Mouse (Mus musculus): Measurements from ENCODE around the gene Dhrs2.
A peak's percentile ranks its signal among the peaks of the same experiment; 100 is the strongest.

Gene Dhrs2

DNA sequence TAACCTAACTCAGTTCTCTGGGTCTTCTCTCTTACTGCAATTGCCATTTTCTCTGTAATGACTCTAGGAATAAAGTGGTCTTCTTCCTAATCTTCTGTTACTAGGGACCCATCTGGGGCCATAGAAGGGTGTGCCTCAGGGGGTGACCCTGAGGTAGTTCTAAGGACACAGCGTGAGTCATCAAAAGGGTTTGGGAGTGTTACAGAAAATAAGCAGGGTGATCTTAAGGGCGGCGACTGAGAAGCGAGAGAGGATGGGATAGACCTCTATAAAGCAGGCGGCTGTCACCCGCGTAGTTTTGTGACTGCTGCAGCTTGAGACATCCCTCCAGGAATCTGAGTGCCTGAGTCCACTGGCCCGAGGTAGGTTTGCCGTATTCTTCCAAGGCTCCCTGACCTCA lies at the start of gene Dhrs2:
TSS of gene Dhrs2 (plus strand) at position 301 of the 400 bp plus-strand sequence.
- DNase-seq (ENCODE audit: low spot score in 2 of 2), result no peak

DNA sequence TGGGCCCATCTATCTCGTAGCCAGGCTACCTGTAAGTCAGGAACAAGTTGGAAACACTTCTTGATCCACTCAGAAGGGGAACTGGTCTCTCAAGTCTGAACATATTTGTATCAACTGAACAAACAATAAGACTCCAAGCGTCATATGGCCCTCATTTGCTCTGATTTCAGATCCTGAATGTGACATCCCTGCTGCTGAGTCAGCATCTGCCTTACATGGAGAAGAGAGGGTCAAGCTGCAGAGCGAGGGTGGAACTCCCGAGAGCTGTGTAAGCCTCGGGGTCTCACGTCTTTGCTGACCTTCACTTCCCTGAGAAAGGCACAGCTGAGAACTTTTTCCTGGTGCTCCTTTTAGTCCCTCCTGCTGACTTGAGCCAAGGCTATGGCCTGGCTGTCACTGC lies 47.6 kb upstream of the Dhrs2 start:
- DNase-seq (ENCODE audit: low spot score in 2 of 2), result no peak

DNA sequence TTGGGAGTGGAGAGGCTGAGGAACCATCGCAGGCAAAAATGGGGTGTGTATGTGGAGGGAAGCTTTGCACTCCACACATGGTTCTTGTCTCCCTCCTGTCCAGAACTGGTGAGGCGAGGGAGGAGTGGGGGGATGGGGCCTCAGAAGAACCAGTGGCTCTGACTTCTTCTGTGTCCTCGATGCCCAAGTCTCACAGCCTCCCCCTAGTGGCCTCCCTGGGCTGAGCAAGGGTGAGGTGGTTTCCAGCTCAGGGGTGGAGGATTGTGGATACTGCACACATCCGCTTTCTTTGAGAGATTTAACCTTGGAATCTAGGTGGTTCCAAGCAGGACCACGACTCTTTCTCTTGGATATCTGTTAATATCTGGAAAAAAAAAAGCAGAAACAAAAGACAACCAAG lies 44.5 kb upstream of the Dhrs2 start:
- no peak for DNase-seq (ENCODE audit: low spot score in 2 of 2)

DNA sequence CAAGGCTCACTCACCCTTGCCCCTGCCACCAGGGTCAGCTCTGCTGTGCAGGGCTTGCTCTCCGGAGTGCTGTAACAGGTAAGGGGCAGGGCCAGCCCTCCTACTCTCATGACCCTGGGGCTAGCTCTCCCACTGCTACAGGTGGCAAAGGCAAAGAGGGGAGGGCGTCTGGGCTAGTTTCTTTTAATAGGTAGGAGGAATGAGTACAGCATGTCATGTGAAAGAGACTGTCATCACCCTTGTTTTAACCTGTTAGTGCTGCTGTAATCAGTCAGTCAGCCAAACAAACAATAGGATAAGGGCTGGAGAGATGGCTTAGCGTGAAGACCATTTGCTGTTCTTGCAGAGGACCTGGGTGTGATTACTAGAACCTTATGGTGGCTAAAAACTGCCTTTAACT lies 40.9 kb upstream of the Dhrs2 start:
- DNase-seq (ENCODE audit: low spot score in 2 of 2), result no peak

DNA sequence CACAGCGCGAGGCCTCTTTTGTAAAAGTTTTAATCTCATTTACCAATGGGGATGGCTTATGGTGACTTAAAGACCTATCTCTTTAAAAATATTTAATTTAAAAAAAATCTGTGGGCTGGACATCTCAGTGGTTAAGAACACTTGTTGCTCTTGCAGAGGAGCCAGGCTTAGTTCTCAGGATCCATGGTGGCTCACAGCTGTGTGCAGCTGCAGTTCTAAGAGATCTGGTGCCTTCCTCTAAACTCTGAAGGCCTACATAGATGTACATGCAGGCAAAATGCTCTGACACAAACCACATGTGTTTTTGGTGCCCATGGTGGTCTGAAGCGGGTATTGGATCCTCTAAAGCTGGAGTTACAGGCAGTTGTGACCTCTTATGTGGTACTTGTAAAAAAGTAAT lies 38.6 kb upstream of the Dhrs2 start:
- no peak for DNase-seq (ENCODE audit: low spot score in 2 of 2)

DNA sequence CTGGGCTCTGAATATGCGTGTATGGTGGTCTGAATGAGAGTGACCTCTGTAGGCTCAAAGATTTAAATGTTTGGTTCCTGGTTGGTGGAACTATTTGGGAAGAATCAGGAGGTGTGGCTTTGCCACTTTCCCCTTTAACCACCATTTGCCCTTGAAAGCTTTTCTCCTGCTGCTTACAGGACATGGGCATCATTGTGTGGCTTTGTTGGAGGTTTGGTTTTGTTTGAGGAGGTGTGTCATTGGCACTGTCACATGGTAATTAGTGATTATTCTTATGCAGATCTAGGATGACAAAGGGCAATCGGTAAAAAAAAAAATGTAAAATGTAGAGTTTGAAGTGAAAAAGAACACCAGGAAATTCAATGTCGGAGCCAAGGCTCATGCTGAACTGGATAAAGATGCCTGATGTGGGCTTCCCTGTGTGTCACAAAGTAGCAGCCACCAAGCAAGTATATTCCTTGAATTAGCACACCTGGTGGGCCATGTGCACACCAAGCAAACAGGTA lies 37.1 kb upstream of the Dhrs2 start:
- no peak for DNase-seq (ENCODE audit: low spot score in 2 of 2)

DNA sequence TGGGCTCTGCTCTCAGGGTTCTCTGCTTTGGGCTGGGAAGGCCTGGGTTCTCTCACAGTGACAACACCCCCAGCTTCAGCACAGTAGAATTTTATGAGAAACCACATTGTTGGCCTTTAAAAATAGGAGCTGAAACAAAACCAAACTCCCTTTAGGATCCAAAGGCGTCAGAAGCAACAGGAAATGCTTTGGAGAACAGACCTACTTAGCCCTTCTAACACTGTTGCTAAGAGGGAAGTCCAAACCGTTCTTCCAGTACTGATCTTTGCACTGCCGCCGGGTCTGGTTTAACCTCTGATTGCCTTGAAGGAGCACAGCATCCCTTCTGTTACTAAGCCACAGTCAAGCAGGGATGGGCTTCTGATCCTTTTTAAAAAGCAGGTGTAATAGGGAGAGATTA lies 33.3 kb upstream of the Dhrs2 start:
- DNase-seq (ENCODE audit: low spot score in 2 of 2), result no peak

DNA sequence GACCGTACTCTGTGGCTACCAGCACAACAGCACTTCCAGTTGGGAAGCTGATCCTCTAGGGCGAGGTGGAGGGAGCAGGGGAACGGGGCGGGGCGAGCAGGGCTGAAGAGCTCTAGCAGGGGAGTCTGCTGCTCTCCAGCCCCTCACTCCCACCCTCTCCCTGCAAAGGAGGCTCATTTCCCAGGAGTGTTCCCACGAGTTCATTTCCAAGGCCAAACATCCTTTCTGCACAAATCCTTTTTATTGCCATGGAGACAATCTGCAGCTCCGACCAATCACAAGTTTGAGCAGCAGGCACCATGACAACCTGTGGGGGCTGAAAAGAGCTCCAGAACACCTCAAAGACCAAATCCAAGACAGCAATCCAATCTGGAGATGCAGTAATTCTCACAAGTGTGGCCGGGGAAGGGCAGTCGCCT lies 32.4 kb upstream of the Dhrs2 start:
- DNase-seq (ENCODE audit: low spot score in 2 of 2), result no peak

DNA sequence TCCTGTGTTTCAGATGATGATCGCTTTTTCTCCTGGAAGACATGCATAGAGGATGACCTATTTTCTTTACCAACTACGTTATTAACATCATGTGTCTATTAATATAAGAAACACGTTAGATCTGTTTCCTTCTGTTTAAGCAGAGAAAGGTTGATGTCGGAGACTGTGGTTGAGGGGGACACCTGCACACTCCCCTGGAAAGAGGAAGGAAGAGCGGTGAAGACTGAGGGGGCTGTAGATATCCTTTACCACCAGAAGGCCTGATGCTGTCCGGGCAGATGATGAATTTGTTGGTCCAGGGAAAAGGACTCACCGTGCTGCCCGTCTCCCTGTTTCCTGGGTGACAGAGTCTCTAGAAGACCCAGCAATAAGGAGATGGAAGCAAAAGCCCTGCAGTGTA lies 28.5 kb upstream of the Dhrs2 start:
- no peak for DNase-seq (ENCODE audit: low spot score in 2 of 2)

DNA sequence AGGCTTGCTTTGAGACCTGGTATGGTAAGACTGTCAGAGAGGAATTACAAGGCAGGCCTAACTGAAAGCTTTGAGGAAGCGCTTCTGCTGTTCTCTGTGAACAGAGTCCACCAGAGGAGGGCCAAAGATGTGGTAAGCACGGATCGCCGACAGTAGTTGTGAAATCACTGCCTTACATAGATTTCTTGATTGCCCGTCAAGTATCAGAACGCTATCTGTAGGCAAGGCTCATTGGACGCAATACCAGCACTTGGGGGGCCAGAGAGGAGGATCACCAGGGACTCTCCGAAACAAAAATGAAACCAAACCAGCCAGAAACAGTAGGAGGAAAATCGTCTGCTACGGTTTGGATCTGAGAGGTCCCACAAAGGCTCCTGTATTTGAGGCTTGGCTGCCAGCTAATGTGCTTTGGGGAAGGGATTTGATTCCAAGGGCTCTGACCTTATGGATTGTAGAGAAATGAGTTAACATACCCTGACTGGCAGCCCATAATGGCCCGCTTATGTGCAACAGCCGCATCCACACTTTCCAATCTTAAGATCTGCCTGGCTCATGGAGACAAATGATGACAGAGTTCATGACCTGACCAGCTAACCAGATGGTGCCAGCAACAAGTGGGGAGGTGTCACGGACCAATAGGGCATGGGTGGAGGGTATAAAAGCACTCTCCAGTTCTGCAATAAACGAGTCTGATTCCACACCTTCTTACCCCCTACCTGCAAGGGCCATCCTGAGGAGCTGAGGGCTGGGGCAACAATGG lies 27.8 kb upstream of the Dhrs2 start:
- DNase-seq (ENCODE audit: low spot score in 2 of 2), result peak; percentile 21 to 23

DNA sequence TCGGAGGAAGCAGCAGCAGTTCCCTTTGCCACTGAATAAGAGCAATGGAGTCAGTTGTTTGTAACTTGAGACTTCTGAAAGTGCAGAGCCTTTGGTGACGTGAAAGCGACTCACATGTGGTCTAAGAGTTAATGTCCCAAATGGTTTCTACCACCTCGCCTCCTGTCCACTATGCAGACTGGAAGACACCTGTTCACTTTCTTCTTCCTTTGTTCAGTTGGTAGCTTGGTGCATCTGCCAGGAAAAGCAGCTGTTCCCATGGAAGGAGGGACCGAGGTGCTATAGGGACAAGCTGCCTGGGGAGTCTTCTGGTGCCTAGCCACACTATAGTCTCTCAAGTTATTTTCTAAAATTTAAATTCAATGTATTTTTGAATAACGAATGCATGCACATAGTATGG lies 27.0 kb upstream of the Dhrs2 start:
- no peak for DNase-seq (ENCODE audit: low spot score in 2 of 2)

DNA sequence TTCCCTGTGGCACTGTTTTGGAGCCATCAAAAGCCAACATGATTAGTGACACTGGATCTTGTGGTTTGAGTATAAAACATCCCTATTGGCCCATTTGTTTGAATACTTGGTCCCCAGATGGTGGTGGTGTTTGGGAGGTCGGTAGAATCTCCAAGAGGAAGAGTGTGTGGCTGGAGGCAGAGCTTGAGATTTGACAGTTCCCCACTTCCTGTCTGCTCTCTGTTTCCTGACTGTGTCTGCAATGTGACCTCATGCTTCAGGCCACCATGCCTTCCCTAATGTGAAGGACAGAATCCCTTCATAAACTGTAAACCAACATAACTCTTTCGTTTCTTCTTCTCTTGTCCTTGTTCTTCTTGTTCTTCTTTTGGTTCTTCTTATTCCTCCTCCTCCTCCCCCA lies 24.7 kb upstream of the Dhrs2 start:
- DNase-seq (ENCODE audit: low spot score in 2 of 2), result no peak

DNA sequence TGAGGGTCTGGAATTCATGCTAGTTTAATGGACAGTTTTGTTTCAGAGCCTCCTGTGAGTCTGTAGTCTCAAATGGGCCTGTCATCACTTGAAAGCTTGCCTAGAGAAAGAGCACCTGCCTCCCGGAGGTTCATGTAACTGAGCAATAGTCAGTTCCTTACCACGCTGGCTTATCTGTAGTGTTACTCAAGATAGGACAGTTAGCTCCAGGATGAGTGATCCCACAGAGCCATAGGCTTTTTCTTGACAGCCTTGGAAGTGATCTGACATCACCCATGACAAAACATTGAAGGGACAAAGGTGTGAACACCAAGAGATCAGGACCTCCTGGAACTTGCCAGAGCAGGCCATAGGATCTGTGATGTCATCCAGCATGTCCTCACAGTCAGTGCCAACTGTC lies 23.6 kb upstream of the Dhrs2 start:
- DNase-seq (ENCODE audit: low spot score in 2 of 2), result no peak

DNA sequence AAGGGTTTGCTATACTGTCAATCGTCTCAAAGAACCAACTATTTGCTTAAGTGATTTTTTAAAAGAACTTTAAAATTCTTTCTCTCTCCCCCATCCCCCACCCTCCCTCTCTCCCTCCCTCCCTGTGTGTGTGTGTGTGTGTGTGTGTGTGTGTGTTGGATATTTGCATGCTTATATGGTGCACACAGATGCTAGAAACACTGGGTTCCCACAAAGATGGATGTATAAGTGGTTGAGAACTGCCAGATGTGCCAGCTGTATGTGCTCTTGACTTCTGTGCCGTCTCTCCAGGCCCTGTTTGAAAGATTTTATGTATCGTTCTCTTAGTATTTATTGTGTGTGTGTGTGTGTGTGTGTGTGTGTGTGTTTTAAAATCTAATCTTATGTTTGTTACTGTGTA lies 17.3 kb upstream of the Dhrs2 start:
- DNase-seq (ENCODE audit: low spot score in 2 of 2), result no peak

DNA sequence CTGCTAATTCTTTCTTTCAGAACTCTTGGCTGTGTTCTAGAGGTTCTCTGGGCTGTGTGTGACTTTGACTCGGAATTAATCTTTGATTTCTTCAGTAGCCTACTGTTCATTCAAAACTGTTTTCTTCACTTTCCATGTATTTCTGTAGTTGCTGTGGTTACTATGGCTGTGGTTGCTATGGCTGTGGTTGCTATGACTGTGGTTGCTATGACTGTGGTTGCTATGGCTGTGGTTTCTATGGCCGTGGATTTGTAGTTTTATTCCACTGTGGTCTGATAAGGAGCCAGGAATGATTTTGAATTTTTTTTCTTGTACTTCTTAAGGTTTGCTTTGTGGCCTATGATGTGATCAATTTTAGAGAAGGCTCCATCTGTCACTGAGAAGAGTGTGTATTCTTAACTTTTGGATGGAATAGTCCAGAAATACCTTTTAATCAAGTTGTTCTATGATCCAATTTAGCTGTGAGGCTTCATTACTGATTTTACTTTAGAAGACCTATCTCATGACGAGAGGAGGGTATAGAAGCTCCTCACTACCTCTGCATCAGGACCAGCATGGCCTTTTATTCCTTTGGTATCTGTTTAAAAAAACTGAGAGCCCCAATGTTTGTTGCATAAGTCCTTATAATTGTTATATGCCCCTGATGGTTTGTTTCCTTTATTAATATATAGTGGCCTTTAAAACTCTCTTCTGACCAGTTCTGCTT lies 16.6 kb upstream of the Dhrs2 start:
- DNase-seq (ENCODE audit: low spot score in 2 of 2), result no peak

DNA sequence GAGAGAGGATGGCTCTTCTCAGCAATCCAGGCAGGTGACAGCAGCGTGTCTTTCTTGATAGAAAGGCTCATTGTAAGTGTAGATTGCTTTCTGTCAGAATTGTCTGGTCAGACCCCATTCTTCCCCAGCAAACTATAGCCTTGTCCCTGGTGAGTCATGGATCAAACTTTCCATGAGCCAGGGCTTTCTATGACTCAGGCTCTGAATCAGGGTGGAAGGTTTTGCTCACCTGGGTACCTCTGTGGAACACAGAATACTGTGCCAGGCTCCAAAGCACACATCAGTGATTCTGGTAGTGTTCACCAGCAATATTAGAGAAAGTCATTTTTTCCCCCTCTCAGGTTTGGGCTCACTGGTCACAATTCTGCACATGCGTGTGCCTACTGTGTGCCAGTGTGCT lies 13.5 kb upstream of the Dhrs2 start:
- no peak for DNase-seq (ENCODE audit: low spot score in 2 of 2)

DNA sequence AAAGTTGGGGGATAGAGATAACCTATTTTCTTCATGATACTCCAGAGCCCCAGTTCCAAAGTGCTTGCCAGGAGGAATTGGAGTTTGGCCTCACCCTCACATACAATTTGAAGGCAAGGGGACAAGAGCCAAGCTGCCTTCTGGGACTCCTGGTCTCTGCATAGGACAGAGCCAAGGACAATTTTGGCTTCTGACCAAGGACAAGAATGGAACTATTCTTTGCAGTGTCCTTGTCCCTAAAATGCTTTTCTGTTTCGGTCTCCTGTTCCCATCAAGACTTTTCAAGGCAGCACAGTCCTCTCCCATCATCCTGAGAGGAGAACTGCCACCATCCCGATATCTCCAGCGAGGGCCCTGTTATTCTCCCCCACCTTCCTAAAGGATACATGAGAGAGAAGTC lies 8.2 kb upstream of the Dhrs2 start:
- DNase-seq (ENCODE audit: low spot score in 2 of 2), result peak; percentile 12 to 24

DNA sequence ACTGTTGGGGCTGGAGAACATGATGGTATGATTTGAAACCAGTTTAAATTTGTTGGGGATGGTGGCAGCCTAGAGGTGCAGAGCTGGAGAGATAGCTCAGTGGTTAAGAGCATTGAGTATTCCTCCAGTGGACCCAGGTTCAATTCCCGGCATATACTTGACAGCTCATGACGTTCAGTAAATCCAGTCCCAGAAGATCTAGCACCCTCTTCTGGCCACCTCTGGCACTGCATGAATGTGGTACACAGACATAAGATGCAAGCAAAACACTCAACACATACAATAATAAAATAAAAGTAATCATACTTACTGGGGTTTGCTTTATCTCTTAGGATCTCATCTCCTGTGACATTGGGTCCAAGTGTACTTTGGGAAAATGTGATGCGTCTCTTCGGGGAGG lies 7.3 kb upstream of the Dhrs2 start:
- no peak for DNase-seq (ENCODE audit: low spot score in 2 of 2)

DNA sequence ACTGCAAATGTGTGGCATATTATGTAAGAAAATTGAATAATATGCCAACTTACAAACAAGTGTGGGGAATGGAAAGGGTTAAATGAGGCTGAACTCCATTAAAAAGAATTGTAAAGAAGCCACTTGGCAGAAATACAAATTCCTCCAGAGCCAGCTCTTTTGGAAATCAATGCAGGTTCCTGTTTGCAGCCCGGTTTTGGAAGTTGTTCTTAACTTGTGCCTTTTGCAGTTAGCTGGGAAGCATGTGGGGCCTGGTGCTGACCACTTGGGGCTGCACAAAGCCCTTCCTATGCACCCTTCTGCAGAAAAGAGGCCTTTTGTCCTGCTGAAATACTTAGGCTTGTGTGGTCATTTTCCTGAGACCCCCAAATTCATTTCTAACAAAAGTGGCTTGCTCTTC lies 1.4 kb downstream of the Dhrs2 start:
- no peak for DNase-seq (ENCODE audit: low spot score in 2 of 2)

DNA sequence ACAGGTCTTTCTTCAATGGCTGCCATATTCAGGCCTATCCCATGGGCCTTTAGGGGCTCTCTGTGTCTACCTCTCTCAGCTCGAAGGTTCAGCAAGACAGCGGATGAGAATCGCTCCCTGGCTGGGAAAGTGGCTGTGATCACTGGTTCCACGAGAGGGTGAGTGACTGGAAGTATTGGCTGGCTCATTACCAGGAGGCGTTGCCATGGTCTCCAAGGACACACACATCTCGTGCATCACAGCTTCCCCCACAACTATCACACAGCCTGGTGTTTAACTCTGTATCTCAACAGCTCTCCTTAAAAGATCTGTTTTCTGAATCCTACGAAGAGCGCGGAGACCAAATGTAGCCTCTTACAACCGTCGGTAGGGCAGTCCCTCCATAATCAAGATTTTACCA lies 12.8 kb downstream of the Dhrs2 start:
- DNase-seq (ENCODE audit: low spot score in 2 of 2), result no peak

DNA sequence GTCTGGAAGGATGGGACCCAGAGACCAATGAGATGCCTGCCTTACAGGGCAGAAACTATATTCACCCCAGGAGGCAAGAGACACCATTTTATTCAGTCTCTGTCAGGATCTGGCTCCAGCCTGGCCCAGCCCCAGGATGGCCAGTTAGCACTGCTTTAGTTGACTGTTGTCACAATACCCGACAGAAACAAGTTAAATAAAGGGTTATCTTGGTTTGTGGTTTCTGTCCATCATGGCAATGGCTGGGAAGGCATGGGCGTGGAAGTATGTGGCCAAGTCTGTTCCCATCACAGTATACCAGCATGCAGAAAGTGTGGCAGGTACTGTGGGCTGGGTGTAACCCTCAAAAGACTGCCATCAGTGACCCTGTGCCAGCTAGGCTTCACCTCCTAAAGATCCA lies 14.9 kb downstream of the Dhrs2 start:
- no peak for DNase-seq (ENCODE audit: low spot score in 2 of 2)

DNA sequence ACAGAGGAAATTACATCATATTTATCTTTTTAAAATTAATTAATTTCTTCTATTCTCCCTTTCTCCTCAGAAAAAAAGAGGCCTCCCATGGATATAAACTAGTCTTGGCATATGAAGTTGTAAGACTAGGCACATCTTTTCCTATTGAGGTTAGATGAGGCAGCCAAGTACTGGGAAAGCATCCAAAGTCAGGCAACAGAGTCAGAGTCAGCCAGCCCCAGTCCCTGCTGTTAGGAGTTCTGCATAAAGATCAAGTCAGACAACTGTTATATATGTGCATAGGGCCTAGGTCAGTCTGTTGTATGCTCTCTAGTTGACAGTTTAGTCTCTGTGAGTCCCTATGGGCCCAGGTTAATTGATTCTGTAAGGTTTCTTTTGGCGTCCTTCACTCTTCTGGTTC lies 20.9 kb downstream of the Dhrs2 start:
- DNase-seq (ENCODE audit: low spot score in 2 of 2), result no peak

DNA sequence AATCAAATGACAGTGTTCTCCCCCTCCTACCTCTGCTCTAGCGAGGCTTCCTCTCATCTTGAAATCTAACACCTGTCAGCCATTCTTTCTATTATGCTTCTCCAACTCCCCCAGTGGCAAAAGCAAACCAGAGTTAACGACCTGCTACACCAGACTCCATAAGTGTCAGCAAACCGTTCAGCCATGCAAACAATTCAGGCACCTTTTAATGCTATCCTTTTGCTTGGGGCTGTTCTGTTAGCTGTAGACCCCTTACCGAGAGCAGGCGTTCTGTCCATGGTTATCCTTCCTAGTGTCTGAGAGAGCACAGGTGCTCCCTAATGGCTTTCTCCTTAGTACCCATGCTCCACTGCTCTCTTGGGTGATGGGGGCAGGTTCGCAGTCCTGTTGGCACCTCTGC lies 25.4 kb downstream of the Dhrs2 start:
- no peak for DNase-seq (ENCODE audit: low spot score in 2 of 2)

Measured in heart, adult 9 months (tissue).